27 mouse cellular contexts compared by ENCODE assay signal in genomic region chr11:119804392-119804791, GRCm38 (mm10).
DNase-seq lines count a peak whose midpoint lies in the region; ATAC-seq and TF ChIP-seq lines count a peak whose summit lies in the region.
"Had no signal": no experiment of that assay in that cellular context is flagged by ENCODE, and none has a peak within 500 bp of the region (broad histone marks: within the 10 kb centered on the region; RNA-seq: fewer than 3 reads in every experiment).

No protein-coding gene starts in this region.

- no peak for TF ChIP-seq CTCF in hindbrain, postnatal 0 days (IDR thresholded peaks at IDR 0.05; ENCODE audit: low read depth)

- H3K9ac ChIP-seq in hindbrain, postnatal 0 days (replicated peaks; ENCODE audit: low read length): no peak overlapping the region
- no peak overlapping the region for H3K9ac ChIP-seq in hindbrain, embryonic 13.5 days
- H3K9ac ChIP-seq in hindbrain, embryonic 16.5 days (ENCODE audit: low read depth, low read length): no peak overlapping the region
- no peak overlapping the region for H3K9ac ChIP-seq in midbrain, embryonic 12.5 days (replicated peaks)
- H3K9ac ChIP-seq in neural tube, embryonic 15.5 days (replicated peaks): no peak overlapping the region
- H3K9ac ChIP-seq: embryonic facial prominence, embryonic 15.5 days; forebrain, embryonic 12.5 days had no signal

- H3K4me2 ChIP-seq in hindbrain, postnatal 0 days (ENCODE audit: low read depth, low read length): no peak overlapping the region
- H3K4me2 ChIP-seq in hindbrain, embryonic 13.5 days: no peak overlapping the region
- no peak overlapping the region for H3K4me2 ChIP-seq in hindbrain, embryonic 16.5 days (ENCODE audit: low read length)
- H3K4me2 ChIP-seq in midbrain, embryonic 12.5 days (replicated peaks): no peak overlapping the region
- no peak overlapping the region for H3K4me2 ChIP-seq in neural tube, embryonic 15.5 days
- H3K4me2 ChIP-seq: embryonic facial prominence, embryonic 13.5 days; embryonic facial prominence, embryonic 15.5 days; forebrain, embryonic 12.5 days had no signal

- no peak for ATAC-seq in hindbrain, postnatal 0 days
- no peak for ATAC-seq in hindbrain, embryonic 13.5 days (ENCODE audit: low FRiP score)
- ATAC-seq in hindbrain, embryonic 16.5 days: no peak
- no peak for ATAC-seq in midbrain, embryonic 12.5 days (ENCODE audit: low FRiP score, low read depth)
- ATAC-seq in neural tube, embryonic 15.5 days (ENCODE audit: low FRiP score): no peak
- ATAC-seq: CD4-positive, CD25-positive, alpha-beta regulatory T cell, adult 4 months; forebrain, embryonic 14.5 days had no signal

- no peaks in the 10 kb centered on the region for H3K9me3 ChIP-seq in hindbrain, embryonic 10.5 days
- no peaks in the 10 kb centered on the region for H3K9me3 ChIP-seq in hindbrain, postnatal 0 days (ENCODE audit: low read length)
- H3K9me3 ChIP-seq in hindbrain, embryonic 13.5 days: no peaks in the 10 kb centered on the region
- no peaks in the 10 kb centered on the region for H3K9me3 ChIP-seq in hindbrain, embryonic 16.5 days (ENCODE audit: control insufficient read depth, low read length)
- no peaks in the 10 kb centered on the region for H3K9me3 ChIP-seq in midbrain, embryonic 12.5 days
- H3K9me3 ChIP-seq in midbrain, embryonic 10.5 days (replicated peaks): no peaks in the 10 kb centered on the region
- H3K9me3 ChIP-seq in neural tube, embryonic 15.5 days (replicated peaks): no peaks in the 10 kb centered on the region
- H3K9me3 ChIP-seq: embryonic facial prominence, embryonic 13.5 days; embryonic facial prominence, embryonic 15.5 days; forebrain, embryonic 10.5 days; forebrain, embryonic 12.5 days had no signal

- H3K4me1 ChIP-seq in hindbrain, embryonic 10.5 days (replicated peaks): peaks cover 26% of the 10 kb centered on the region
- no peaks in the 10 kb centered on the region for H3K4me1 ChIP-seq in hindbrain, postnatal 0 days (ENCODE audit: insufficient read depth, low read length)
- H3K4me1 ChIP-seq in hindbrain, embryonic 13.5 days (replicated peaks): peaks cover 40% of the 10 kb centered on the region
- peaks cover 3% of the 10 kb centered on the region for H3K4me1 ChIP-seq in hindbrain, embryonic 16.5 days (ENCODE audit: control insufficient read depth, insufficient read depth, low read depth, low read length)
- H3K4me1 ChIP-seq in midbrain, embryonic 12.5 days: peaks cover 8% of the 10 kb centered on the region; the same call in 1 of the 2 replicates
- peaks cover 18% of the 10 kb centered on the region for H3K4me1 ChIP-seq in midbrain, embryonic 10.5 days
- peaks cover 35% of the 10 kb centered on the region for H3K4me1 ChIP-seq in neural tube, embryonic 15.5 days

- peaks cover 63% of the 10 kb centered on the region for H3K36me3 ChIP-seq in hindbrain, embryonic 10.5 days
- no peaks in the 10 kb centered on the region for H3K36me3 ChIP-seq in hindbrain, postnatal 0 days (ENCODE audit: insufficient read depth, low read length)
- H3K36me3 ChIP-seq in hindbrain, embryonic 13.5 days: peaks cover 5% of the 10 kb centered on the region; the same call in 1 of the 2 replicates
- no peaks in the 10 kb centered on the region for H3K36me3 ChIP-seq in hindbrain, embryonic 16.5 days (ENCODE audit: control insufficient read depth, insufficient read depth, low read length)
- H3K36me3 ChIP-seq in midbrain, embryonic 12.5 days: peaks cover 7% of the 10 kb centered on the region; the same call in 1 of the 2 replicates
- peaks cover 46% of the 10 kb centered on the region for H3K36me3 ChIP-seq in midbrain, embryonic 10.5 days
- peaks cover 4% of the 10 kb centered on the region; the same call in 1 of the 2 replicates for H3K36me3 ChIP-seq in neural tube, embryonic 15.5 days
- H3K36me3 ChIP-seq: embryonic facial prominence, embryonic 15.5 days had no signal

- WGBS in hindbrain, embryonic 10.5 days: 87% methylated on average over 3 of the region's 3 CpGs
- WGBS in hindbrain, postnatal 0 days: 69% methylated on average over 3 of the region's 3 CpGs
- WGBS in hindbrain, embryonic 13.5 days: 79% methylated on average over 3 of the region's 3 CpGs
- 78% methylated on average over 3 of the region's 3 CpGs for WGBS in hindbrain, embryonic 16.5 days
- WGBS in midbrain, embryonic 12.5 days: 90% methylated on average over 3 of the region's 3 CpGs
- WGBS in midbrain, embryonic 10.5 days: 92% methylated on average over 3 of the region's 3 CpGs
- 75% methylated on average over 3 of the region's 3 CpGs for WGBS in neural tube, embryonic 15.5 days

- no peaks in the 10 kb centered on the region for H3K27me3 ChIP-seq in hindbrain, embryonic 10.5 days (ENCODE audit: insufficient read depth, poor library complexity, severe bottlenecking)
- H3K27me3 ChIP-seq in hindbrain, postnatal 0 days (ENCODE audit: insufficient read depth, low read length): no peaks in the 10 kb centered on the region
- no peaks in the 10 kb centered on the region for H3K27me3 ChIP-seq in hindbrain, embryonic 13.5 days
- H3K27me3 ChIP-seq in hindbrain, embryonic 16.5 days (replicated peaks; ENCODE audit: control insufficient read depth, insufficient read depth, low read length): no peaks in the 10 kb centered on the region
- no peaks in the 10 kb centered on the region for H3K27me3 ChIP-seq in midbrain, embryonic 12.5 days
- H3K27me3 ChIP-seq in midbrain, embryonic 10.5 days (ENCODE audit: low read depth, poor library complexity, severe bottlenecking): no peaks in the 10 kb centered on the region
- no peaks in the 10 kb centered on the region for H3K27me3 ChIP-seq in neural tube, embryonic 15.5 days (replicated peaks)
- H3K27me3 ChIP-seq: CH12.LX; embryonic facial prominence, embryonic 13.5 days; embryonic facial prominence, embryonic 15.5 days; forebrain, embryonic 12.5 days had no signal

- no peak overlapping the region for H3K4me3 ChIP-seq in hindbrain, embryonic 10.5 days
- no peak overlapping the region for H3K4me3 ChIP-seq in hindbrain, postnatal 0 days (ENCODE audit: low read length)
- no peak overlapping the region for H3K4me3 ChIP-seq in hindbrain, embryonic 13.5 days
- H3K4me3 ChIP-seq in hindbrain, embryonic 16.5 days (ENCODE audit: low read length): no peak overlapping the region
- H3K4me3 ChIP-seq in midbrain, embryonic 12.5 days: no peak overlapping the region
- no peak overlapping the region for H3K4me3 ChIP-seq in midbrain, embryonic 10.5 days
- H3K4me3 ChIP-seq in neural tube, embryonic 15.5 days (replicated peaks): no peak overlapping the region
- H3K4me3 ChIP-seq: embryonic facial prominence, embryonic 13.5 days; embryonic facial prominence, embryonic 15.5 days; erythroblast, embryonic 14.5 days; forebrain, embryonic 10.5 days; forebrain, embryonic 12.5 days had no signal

- 0 out of 2 replicates have a peak overlapping the region, but pooled peaks have one; percentile 6 for H3K27ac ChIP-seq in hindbrain, embryonic 10.5 days
- H3K27ac ChIP-seq in hindbrain, postnatal 0 days: no peak overlapping the region
- H3K27ac ChIP-seq in hindbrain, embryonic 13.5 days: peak overlapping the region; percentile 52; the same call in 1 of the 2 replicates
- no peak overlapping the region for H3K27ac ChIP-seq in hindbrain, embryonic 16.5 days (ENCODE audit: low read depth, low read length)
- H3K27ac ChIP-seq in midbrain, embryonic 12.5 days (replicated peaks): 0 out of 2 replicates have a peak overlapping the region, but pooled peaks have one; percentile 11
- H3K27ac ChIP-seq in midbrain, embryonic 10.5 days (replicated peaks): no peak overlapping the region
- 0 out of 2 replicates have a peak overlapping the region, but pooled peaks have one; percentile 9 for H3K27ac ChIP-seq in neural tube, embryonic 15.5 days (replicated peaks)
- H3K27ac ChIP-seq: embryonic facial prominence, embryonic 13.5 days; embryonic facial prominence, embryonic 15.5 days; forebrain, embryonic 10.5 days; forebrain, embryonic 12.5 days had no signal

- DNase-seq in hindbrain, embryonic 10.5 days (ENCODE audit: low spot score): no peak
- no peak for DNase-seq in hindbrain, postnatal 0 days (ENCODE audit: low spot score)
- DNase-seq in midbrain, embryonic 10.5 days (ENCODE audit: low spot score): no peak
- DNase-seq in neural tube, embryonic 10.5 days (ENCODE audit: extremely low spot score, low spot score): no peak
- DNase-seq: adrenal gland, adult 2 months; adrenal gland, postnatal 10 days; adrenal gland, postnatal 25 days; B cell, adult 2 months; cerebellum, adult 11 months; cerebellum, adult 18-20 months; cerebellum, adult 8-10 months; cerebellum, adult 9-11 months; cerebellum, postnatal 14 days; cerebellum, postnatal 36 days; embryo, embryonic 11 days had no signal

Comparison
In these comparisons a context has a peak if more than half of its experiments do, and no peak if none do; other contexts are left out.
1. H3K27ac ChIP-seq: peak in hindbrain, embryonic 10.5 days (single experiment), hindbrain, embryonic 13.5 days (single experiment), midbrain, embryonic 12.5 days (single experiment) and neural tube, embryonic 15.5 days (single experiment); none in hindbrain, postnatal 0 days (single experiment), hindbrain, embryonic 16.5 days (single experiment) and midbrain, embryonic 10.5 days (single experiment).